Mouse (Mus musculus) left cerebral cortex, postnatal 25 days (tissue): ENCODE results near the gene Cops6. TPM values are rescaled to one million over a fixed set of nuclear protein-coding genes. Genes with fewer than 3 reads are reported as not detected.

Experiments used
- DNase-seq, 2 experiments: peaks; one replicate each; pipeline ENCODE4 v3.0.0; 2022; ENCODE audit warnings: low spot score in 2 of 2, mixed read lengths in 1 of 2
- intact Hi-C: fragments of 180-260 bp; cut with DNase I; formaldehyde crosslinking; loops from one replicate; pipeline ENCODE4 v1.15.1; 2025
- microRNA-seq, 2 experiments: library from miRNA; unstranded; fragments of <30 nt; microRNA quantifications; one replicate each; pipeline ENCODE4 v1.2.0; 2022
- total RNA-seq, 2 experiments: library from RNA; stranded (reverse); gene quantifications; 2 replicates each; pipeline ENCODE4 v1.2.3; 2021

Cops6 gene
- total RNA-seq, 2 experiments from 2014 or later, result 130 to 133 TPM

- DNase-seq, result no peak
- intact Hi-C loops, result loop anchor here (5.0 kb wide), 1 partner anchor 386 kb away; the partner anchor contains the start of genes Mepce and Zcwpw1
Measured at GRCm38 (mm10) chr5:138173217-138173616, 12.3 kb downstream of the Cops6 start.

GRCm38 (mm10) chr5:138186950-138187638 lies 26.2 kb downstream of the Cops6 start, which contains the start of the genes Taf6 and Cnpy4:
Gene Taf6 (minus strand): TSS chr5:138187451.
Gene Cnpy4 (plus strand): TSS chr5:138187485.
- DNase-seq, result peak; percentile 80 to 91
- intact Hi-C loops, result loop anchor here (1.0 kb wide), 2 partner anchors 16 to 26 kb away; partner anchors contain the start of gene Cops6

DNA sequence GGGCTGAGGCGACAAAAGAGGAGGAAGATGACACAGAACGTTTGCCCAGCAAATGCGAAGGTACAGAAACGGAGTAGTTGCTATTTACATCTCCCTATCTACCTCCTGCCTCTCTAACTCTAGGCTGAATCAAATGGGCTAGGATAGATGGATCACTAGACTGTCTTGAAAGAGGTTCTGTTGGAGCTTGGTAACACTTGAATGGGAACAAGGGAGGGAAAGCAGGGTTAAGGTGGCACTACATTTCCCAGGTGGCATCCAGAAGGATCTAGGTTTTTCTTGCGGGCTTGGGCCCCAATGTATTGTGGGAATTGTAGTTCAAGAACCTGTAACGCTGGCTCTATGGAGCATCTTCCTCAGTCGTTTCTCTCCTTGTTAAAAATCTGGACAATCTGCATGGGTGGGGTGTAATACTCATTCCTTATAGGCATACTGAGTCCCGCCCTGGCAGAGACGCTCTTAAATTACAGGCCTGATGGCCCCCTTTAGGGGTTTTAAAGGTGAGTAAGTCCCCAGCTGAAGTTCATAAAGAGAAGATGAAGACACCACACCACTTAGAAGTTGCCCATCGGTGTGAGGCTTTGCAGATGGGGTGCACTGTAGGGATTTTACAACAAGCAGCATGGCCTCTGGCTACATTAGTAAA lies 26.9 kb downstream of the Cops6 start:
- peak; percentile 83 to 94 for DNase-seq
- intact Hi-C loops, result loop anchor here (1.0 kb wide), 2 partner anchors 16 to 26 kb away; partner anchors contain the start of gene Cops6

- peak; percentile 85 to 89 for DNase-seq
- intact Hi-C loops, result no loop called here
Measured at GRCm38 (mm10) chr5:138193771-138194727, 33.2 kb downstream of the Cops6 start, which contains the start of gene Mblac1. Gene Mblac1 (plus strand): TSS chr5:138194314.

DNA sequence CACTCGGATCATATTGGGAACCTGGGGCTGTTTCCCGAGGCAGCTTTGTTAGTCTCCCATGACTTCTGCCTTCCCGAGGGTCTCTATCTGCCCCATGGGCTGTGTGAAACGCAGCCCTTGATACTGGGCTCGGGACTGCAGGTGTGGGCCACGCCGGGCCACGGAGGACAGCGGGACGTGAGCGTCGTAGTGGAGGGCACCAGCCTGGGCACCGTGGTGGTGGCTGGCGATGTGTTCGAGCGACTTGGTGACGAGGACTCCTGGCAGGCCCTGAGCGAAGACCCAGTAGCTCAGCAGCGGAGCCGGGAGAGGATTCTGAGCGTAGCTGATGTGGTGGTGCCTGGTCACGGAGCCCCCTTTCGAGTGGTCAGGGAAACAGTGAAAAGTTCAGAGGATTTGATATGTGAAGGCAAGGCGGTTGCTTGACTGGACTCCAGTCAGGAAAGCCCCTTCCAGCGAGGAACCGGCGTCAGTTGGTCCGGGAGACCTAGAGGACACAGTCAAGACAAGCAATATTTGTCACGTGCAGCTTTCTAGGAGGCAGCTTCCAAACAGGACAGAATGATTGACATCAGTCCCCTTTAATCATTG lies 34.0 kb downstream of the Cops6 start:
- intact Hi-C loops, result no loop called here
- peak; percentile 30 to 42 for DNase-seq

DNA sequence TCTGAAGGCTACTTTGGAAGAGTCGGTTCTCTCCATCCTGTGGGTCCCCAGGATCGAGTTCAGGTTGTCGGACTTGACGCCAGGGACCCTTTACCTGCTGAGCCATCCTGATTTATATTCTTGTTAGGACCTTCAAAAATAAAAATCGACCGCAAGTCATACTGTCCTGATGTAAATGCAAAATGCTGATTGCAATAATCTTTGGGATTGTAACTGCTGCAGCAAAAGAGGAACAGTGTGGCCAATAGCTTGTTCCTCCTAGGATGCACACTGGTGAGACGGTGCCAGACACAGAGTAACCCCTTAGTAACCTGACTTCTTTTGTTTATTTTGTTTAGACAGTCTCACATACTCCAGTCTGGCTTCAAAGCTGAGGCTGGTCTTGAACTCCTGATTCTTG lies 34.6 kb downstream of the Cops6 start:
- intact Hi-C loops, result no loop called here
- DNase-seq, result no peak

- no peak for DNase-seq
- intact Hi-C loops, result no loop called here
Measured at GRCm38 (mm10) chr5:138199576-138199975, 38.7 kb downstream of the Cops6 start.

GRCm38 (mm10) chr5:138202086-138202485 lies 41.2 kb downstream of the Cops6 start:
- DNase-seq, result no peak
- intact Hi-C loops, result no loop called here

- intact Hi-C loops, result no loop called here
- DNase-seq, result no peak
Measured at GRCm38 (mm10) chr5:138207253-138207652, 46.4 kb downstream of the Cops6 start.

DNA sequence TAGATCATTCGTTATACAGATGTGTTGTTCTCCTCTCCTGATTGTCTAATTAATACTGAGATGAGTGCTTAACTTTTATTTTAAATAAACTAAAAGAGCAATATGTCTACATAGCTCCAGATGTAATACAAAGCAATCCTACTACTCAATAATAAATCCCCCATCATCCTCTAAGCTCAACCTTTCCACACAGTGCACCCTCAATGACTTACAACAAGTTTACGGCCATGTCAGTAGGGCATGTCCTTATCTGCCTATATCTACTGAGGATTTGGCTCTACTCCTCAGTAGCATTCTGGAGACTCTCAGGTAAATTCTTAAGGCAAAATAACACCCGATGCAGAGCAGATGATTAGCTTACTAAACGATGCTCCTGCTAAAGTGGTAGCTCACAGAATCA lies 47.0 kb downstream of the Cops6 start:
- intact Hi-C loops, result no loop called here
- no peak for DNase-seq

Small RNA genes within 50 kb of the gene (microRNA-seq; reads per million reads assigned to microRNA genes)
- gene Mir106b (528 to 530 reads per million in 2 experiments), gene Mir25 (59.5 to 78.7 reads per million in 2 experiments), gene Mir93 (1,718 to 1,821 reads per million in 2 experiments)

Other genes starting within 250 kb of the Cops6 start
- gene Cyp3a13, start 239.5 kb upstream of the Cops6 start, total RNA-seq, result under 1 TPM; 0.11 to 0.18 TPM
- gene Gjc3, start 198.0 kb upstream of the Cops6 start, total RNA-seq, result 10 to 100 TPM; 16.3 to 22.4 TPM
- gene Azgp1, start 179.6 kb upstream of the Cops6 start, total RNA-seq, result not detected
- not detected for gene Smok3a, start 139.8 kb upstream of the Cops6 start, total RNA-seq
- gene Smok3b, start 139.6 kb upstream of the Cops6 start, total RNA-seq, result not detected
- gene Smok3c, start 107.9 kb upstream of the Cops6 start, total RNA-seq, result not detected
- gene Zkscan1, start 76.0 kb upstream of the Cops6 start, total RNA-seq, result 10 to 100 TPM; 39.4 to 40.5 TPM
- 10 to 100 TPM; 16.4 to 16.6 TPM for gene Zscan21, start 44.2 kb upstream of the Cops6 start, total RNA-seq
- gene Zfp113, start 5.3 kb upstream of the Cops6 start, total RNA-seq, result 10 to 100 TPM; 11.5 to 16.9 TPM
- gene Ap4m1, start 10.9 kb downstream of the Cops6 start, total RNA-seq, result 10 to 100 TPM; 22.9 to 23.4 TPM
- 10 to 100 TPM; 11.7 to 13.7 TPM for gene Mcm7, start 11.4 kb downstream of the Cops6 start, total RNA-seq
- 10 to 100 TPM; 39.3 to 42.0 TPM for gene Taf6, start 26.4 kb downstream of the Cops6 start, total RNA-seq
- gene Cnpy4, start 26.4 kb downstream of the Cops6 start, total RNA-seq, result 10 to 100 TPM; 15.6 to 16.9 TPM
- gene Mblac1, start 33.2 kb downstream of the Cops6 start, total RNA-seq, result 10 to 100 TPM in 1 of 2 experiments, 1 to 10 TPM in 1; 8.9 to 10.3 TPM
- gene Nxpe5, start 64.8 kb downstream of the Cops6 start, total RNA-seq, result under 1 TPM in 1 of 2 experiments, not detected in 1; 0.23 TPM
- gene Lamtor4, start 94.4 kb downstream of the Cops6 start, total RNA-seq, result 10 to 100 TPM; 56.9 to 59.8 TPM
- gene BC037034, start 103.0 kb downstream of the Cops6 start, total RNA-seq, result 10 to 100 TPM; 62.2 to 65.8 TPM
- 1 to 10 TPM; 3.5 to 3.6 TPM for gene Gal3st4, start 111.8 kb downstream of the Cops6 start, total RNA-seq
- under 1 TPM in 1 of 2 experiments, not detected in 1; 0.09 TPM for gene Gm43720, start 118.9 kb downstream of the Cops6 start, total RNA-seq
- gene Gpc2, start 118.9 kb downstream of the Cops6 start, total RNA-seq, result 1 to 10 TPM; 1.3 to 2.1 TPM
- 1 to 10 TPM in 1 of 2 experiments, under 1 TPM in 1; 0.57 to 1.1 TPM for gene Stag3, start 119.2 kb downstream of the Cops6 start, total RNA-seq
- gene Pvrig, start 180.9 kb downstream of the Cops6 start, total RNA-seq, result not detected